Mouse (Mus musculus): ENCODE results near the gene Slc26a9. TPM values are rescaled to one million over a fixed set of nuclear protein-coding genes. Genes with fewer than 3 reads are reported as not detected.

Slc26a9 gene
- polyA plus RNA-seq, 1 experiment, result 1.1 TPM

DNA sequence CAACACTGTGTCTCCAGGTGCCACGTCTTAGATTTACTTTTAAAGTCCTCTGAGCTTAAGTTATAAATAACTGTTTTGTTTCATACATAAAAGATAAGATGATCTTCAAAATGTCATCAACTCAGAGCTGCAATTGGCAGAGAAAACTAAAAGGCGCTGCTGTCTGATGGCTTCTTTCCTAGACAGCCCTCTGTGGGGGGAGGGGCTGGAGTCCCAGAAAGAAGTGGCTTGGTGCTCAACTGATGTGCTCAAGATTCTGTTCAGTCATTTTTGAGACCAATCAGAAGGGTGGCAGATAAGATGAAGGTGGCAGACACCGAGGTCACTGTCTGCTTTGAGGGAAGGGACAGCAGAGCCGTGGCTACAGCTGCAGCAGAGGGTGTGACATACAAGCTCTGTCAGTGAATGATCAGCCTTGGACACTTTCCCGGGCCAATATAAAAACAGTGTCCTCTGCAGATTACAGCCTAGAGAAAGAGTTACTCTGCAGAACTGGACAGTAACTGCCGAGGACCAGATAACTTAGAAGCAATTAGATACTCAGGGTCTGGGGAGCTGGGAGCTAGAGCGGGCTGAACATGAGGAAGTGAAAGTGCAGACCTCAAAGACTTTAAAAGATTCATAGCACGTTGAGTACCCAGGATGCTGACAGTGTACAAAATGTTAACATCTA lies 41.6 kb upstream of the Slc26a9 start:
- Histone ChIP-seq H3K4me1 (replicated peaks; ENCODE audit: control insufficient read depth, insufficient read depth, low read length) (peaks cover 9% of the 10 kb centered on the region), H3K36me3 (ENCODE audit: control insufficient read depth, insufficient read depth, low read length) (no peaks in the 10 kb centered on the region), H3K27me3 (ENCODE audit: control insufficient read depth, insufficient read depth, low read length) (no peaks in the 10 kb centered on the region), H3K27ac (ENCODE audit: control insufficient read depth, insufficient read depth, low read length) (no peak overlapping the region), H3K4me3 (ENCODE audit: control insufficient read depth, insufficient read depth, low read length) (no peak overlapping the region)
- 24% methylated on average over 8 of the region's 8 CpGs for WGBS
- peak; percentile 16 for DNase-seq
- TF ChIP-seq CTCF (IDR thresholded peaks at IDR 0.05; ENCODE audit: borderline replicate concordance, control insufficient read depth, extremely low read depth, insufficient read depth, low read length, poor library complexity) (no peak), POLR2A (IDR thresholded peaks at IDR 0.05; ENCODE audit: control insufficient read depth, extremely low read depth, insufficient read depth, low read length, poor library complexity) (no peak)

DNA sequence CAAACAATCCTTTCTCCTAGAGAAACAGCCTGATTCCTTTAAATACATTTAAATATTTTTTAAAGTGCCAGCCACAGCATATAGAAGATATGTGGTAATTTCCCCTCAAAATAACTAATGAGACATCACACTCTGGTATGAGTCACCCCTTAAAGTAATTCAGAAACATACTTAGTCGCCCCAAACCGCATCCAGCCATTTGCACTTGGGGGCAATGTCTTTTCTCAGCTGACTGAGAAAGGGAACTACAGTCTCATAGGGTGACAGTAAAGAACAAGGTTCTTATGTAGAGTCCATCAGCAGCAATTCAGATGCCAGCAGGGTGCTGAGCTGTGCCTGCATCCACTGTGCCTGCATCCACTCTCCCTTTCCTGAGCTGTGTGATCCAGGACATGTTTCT lies 40.3 kb upstream of the Slc26a9 start:
- 90% methylated on average over 2 of the region's 2 CpGs for WGBS
- DNase-seq, result no peak
- Histone ChIP-seq H3K4me1 (replicated peaks; ENCODE audit: control insufficient read depth, insufficient read depth, low read length) (peaks cover 9% of the 10 kb centered on the region), H3K4me3 (ENCODE audit: control insufficient read depth, insufficient read depth, low read length) (no peak overlapping the region), H3K27ac (ENCODE audit: control insufficient read depth, insufficient read depth, low read length) (no peak overlapping the region), H3K36me3 (ENCODE audit: control insufficient read depth, insufficient read depth, low read length) (no peaks in the 10 kb centered on the region), H3K27me3 (ENCODE audit: control insufficient read depth, insufficient read depth, low read length) (no peaks in the 10 kb centered on the region)
- no peak for TF ChIP-seq CTCF (IDR thresholded peaks at IDR 0.05; ENCODE audit: borderline replicate concordance, control insufficient read depth, extremely low read depth, insufficient read depth, low read length, poor library complexity)
- TF ChIP-seq POLR2A (IDR thresholded peaks at IDR 0.05; ENCODE audit: control insufficient read depth, extremely low read depth, insufficient read depth, low read length, poor library complexity), result no peak

DNA sequence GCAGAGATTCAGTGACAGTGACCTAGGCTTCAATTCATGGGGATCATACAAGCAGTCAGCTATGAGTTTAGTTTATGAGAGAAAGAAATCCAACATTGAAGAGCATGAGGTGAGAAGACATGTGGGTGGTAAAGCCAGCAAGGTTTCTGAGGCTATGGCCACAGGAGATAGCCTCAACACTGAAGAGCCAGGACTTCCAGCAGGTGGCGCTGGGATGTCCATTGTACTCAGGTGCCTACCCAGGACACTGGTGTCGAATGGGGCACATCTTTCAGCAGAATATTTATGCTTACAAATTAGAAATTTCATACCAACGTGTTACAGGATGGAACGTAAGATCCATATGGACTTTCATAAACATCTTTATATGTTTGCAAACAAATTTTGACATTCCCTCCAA lies 35.5 kb upstream of the Slc26a9 start:
- 22% methylated on average over 4 of the region's 4 CpGs for WGBS
- peak; percentile 63 for DNase-seq
- Histone ChIP-seq H3K4me3 (ENCODE audit: control insufficient read depth, insufficient read depth, low read length) (no peak overlapping the region), H3K27me3 (ENCODE audit: control insufficient read depth, insufficient read depth, low read length) (no peaks in the 10 kb centered on the region), H3K4me1 (replicated peaks; ENCODE audit: control insufficient read depth, insufficient read depth, low read length) (peaks cover 2% of the 10 kb centered on the region; the same call in 1 of the 2 replicates), H3K36me3 (ENCODE audit: control insufficient read depth, insufficient read depth, low read length) (no peaks in the 10 kb centered on the region), H3K27ac (ENCODE audit: control insufficient read depth, insufficient read depth, low read length) (no peak overlapping the region)
- TF ChIP-seq POLR2A (IDR thresholded peaks at IDR 0.05; ENCODE audit: control insufficient read depth, extremely low read depth, insufficient read depth, low read length, poor library complexity) (no peak), CTCF (IDR thresholded peaks at IDR 0.05; ENCODE audit: borderline replicate concordance, control insufficient read depth, extremely low read depth, insufficient read depth, low read length, poor library complexity) (peak; percentile 45; the same call in 1 of the 2 replicates)

DNA sequence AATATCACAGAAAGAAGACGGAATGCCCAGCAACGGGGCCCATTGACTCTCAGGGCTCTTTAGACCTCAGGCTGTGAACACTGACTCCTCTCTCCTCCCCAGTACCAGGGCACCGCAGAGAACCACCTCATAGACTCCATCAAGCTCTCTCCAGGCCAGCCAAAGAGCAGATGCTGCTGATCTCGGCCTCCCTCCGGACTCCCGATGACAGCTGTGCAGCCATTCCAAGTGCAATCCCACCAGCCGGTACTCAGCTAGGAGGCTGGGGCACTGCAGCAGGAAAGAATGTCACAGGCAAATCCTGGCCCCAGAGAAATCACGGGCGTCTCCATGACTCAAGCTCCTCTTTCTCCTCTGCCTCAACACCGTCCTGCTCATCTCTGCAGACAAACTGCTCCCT lies 32.3 kb upstream of the Slc26a9 start:
- H3K36me3 ChIP-seq (ENCODE audit: control insufficient read depth, insufficient read depth, low read length), result no peaks in the 10 kb centered on the region
- no peak overlapping the region for H3K4me3 ChIP-seq (ENCODE audit: control insufficient read depth, insufficient read depth, low read length)
- 96% methylated on average over 10 of the region's 10 CpGs for WGBS
- TF ChIP-seq CTCF (IDR thresholded peaks at IDR 0.05; ENCODE audit: borderline replicate concordance, control insufficient read depth, extremely low read depth, insufficient read depth, low read length, poor library complexity), result no peak
- TF ChIP-seq POLR2A (IDR thresholded peaks at IDR 0.05; ENCODE audit: control insufficient read depth, extremely low read depth, insufficient read depth, low read length, poor library complexity), result no peak
- no peak for DNase-seq
- no peak overlapping the region for H3K27ac ChIP-seq (ENCODE audit: control insufficient read depth, insufficient read depth, low read length)
- no peaks in the 10 kb centered on the region for H3K27me3 ChIP-seq (ENCODE audit: control insufficient read depth, insufficient read depth, low read length)
- H3K4me1 ChIP-seq (replicated peaks; ENCODE audit: control insufficient read depth, insufficient read depth, low read length), result no peaks in the 10 kb centered on the region

DNA sequence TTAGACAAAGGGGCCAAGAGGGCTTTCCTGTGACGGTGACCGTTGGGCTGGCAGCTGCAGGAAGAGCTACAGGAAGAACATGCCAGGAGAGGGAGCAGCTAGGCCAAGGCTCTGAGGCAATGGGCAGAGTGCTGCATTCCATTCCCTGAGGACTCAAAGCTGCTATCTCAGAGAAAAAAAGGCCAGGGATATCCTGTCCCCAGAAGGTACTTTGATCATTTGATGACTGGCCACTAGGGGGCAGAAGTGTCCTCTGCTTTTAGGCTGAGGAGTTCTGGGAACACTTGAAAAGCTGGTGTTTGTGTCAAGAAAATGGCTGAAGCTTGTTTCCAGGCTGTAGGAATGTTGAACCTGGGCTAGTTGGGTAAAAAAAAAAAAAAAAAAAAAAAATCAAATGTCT lies 31.4 kb upstream of the Slc26a9 start:
- Histone ChIP-seq H3K27ac (ENCODE audit: control insufficient read depth, insufficient read depth, low read length) (no peak overlapping the region), H3K36me3 (ENCODE audit: control insufficient read depth, insufficient read depth, low read length) (no peaks in the 10 kb centered on the region), H3K4me3 (ENCODE audit: control insufficient read depth, insufficient read depth, low read length) (no peak overlapping the region), H3K4me1 (replicated peaks; ENCODE audit: control insufficient read depth, insufficient read depth, low read length) (no peaks in the 10 kb centered on the region), H3K27me3 (ENCODE audit: control insufficient read depth, insufficient read depth, low read length) (no peaks in the 10 kb centered on the region)
- WGBS, result 68% methylated on average over 2 of the region's 2 CpGs
- peak; percentile 77 for DNase-seq
- TF ChIP-seq POLR2A (IDR thresholded peaks at IDR 0.05; ENCODE audit: control insufficient read depth, extremely low read depth, insufficient read depth, low read length, poor library complexity) (no peak), CTCF (IDR thresholded peaks at IDR 0.05; ENCODE audit: borderline replicate concordance, control insufficient read depth, extremely low read depth, insufficient read depth, low read length, poor library complexity) (0 out of 2 replicates have a peak, but pooled peaks have one; percentile 13)

DNA sequence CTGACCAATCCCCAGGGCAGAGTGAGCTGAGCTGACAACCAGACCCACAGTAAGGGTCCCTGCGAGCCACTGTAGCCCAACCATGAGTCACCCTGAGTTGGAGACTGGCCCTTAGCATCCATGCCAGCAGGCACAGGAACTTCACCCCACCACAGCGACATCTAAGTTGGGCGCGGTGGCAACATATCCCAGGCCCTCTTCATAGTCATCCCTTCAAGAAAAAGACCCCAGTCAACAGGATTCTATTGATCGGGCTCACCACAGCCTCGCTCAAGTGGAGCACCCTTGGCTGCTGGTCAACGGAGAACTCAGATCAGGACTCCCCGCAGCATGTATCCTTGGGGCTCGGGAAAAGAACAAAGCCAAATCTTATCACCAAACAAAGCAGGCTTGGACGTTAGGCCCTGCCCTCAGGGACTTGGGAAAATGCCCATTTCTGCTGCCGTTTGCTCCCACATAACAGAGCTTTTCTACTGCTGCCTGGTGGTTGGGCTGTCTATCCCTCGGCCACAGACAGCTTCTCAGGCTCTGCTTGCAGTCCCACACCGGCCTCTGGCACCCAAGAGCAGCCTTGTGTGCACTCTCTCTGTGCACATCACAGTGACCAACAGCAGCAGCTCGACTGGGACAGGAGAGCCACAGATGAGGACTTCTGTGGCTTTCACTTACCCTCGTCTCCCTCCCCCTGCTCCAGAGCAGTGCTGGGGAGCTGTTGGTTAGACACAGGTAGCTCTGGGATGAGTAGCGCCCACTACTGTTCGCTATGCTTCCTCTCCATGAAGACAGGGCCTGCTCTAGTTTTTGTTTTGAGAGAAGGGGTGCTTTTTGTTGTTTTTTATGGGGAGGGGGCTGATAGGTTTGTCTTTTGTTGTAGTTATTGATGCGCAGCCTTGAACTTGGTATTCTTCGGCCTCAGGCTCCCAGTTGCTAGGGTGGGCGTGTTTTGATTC lies 29.2 kb upstream of the Slc26a9 start:
- no peaks in the 10 kb centered on the region for H3K27me3 ChIP-seq (ENCODE audit: control insufficient read depth, insufficient read depth, low read length)

More for the DNA sequence above, 29.2 kb upstream of the Slc26a9 start:
- 88% methylated on average over 20 of the region's 20 CpGs for WGBS
- Histone ChIP-seq H3K4me1 (replicated peaks; ENCODE audit: control insufficient read depth, insufficient read depth, low read length) (peaks cover 2% of the 10 kb centered on the region; the same call in 1 of the 2 replicates), H3K4me3 (ENCODE audit: control insufficient read depth, insufficient read depth, low read length) (no peak overlapping the region), H3K27ac (ENCODE audit: control insufficient read depth, insufficient read depth, low read length) (no peak overlapping the region), H3K36me3 (ENCODE audit: control insufficient read depth, insufficient read depth, low read length) (no peaks in the 10 kb centered on the region)
- DNase-seq, result no peak
- TF ChIP-seq POLR2A (IDR thresholded peaks at IDR 0.05; ENCODE audit: control insufficient read depth, extremely low read depth, insufficient read depth, low read length, poor library complexity), result no peak
- no peak for TF ChIP-seq CTCF (IDR thresholded peaks at IDR 0.05; ENCODE audit: borderline replicate concordance, control insufficient read depth, extremely low read depth, insufficient read depth, low read length, poor library complexity)
